Mouse (Mus musculus) ES-CJ7 (cell line): ENCODE results near the gene Arl4d.
A peak's percentile ranks its signal among the peaks of the same experiment; 100 is the strongest.

Experiments
- DNase-seq: peaks from one replicate; pipeline ENCODE4 v3.0.0; 2011; ENCODE audit warnings: low read depth, low spot score

Gene Arl4d

GRCm38 (mm10) chr11:101677655-101678054, 12.3 kb downstream of the Arl4d start:
- no peak for DNase-seq

- DNase-seq: no peak
These were observed 13.4 kb downstream of the Arl4d start for GRCm38 (mm10) chr11:101678770-101679169.

- peak; percentile 56 for DNase-seq
These were observed 14.6 kb downstream of the Arl4d start for GRCm38 (mm10) chr11:101679907-101680306.

GRCm38 (mm10) chr11:101680634-101681325, 15.4 kb downstream of the Arl4d start:
- DNase-seq: no peak

- peak; percentile 95 for DNase-seq
These were observed 16.6 kb downstream of the Arl4d start for GRCm38 (mm10) chr11:101681968-101682367.

- DNase-seq: peak; percentile 77
These were observed 17.1 kb downstream of the Arl4d start for GRCm38 (mm10) chr11:101682410-101682960.

- DNase-seq: no peak
These were observed 22.3 kb downstream of the Arl4d start for GRCm38 (mm10) chr11:101687351-101688301.

GRCm38 (mm10) chr11:101689701-101690113, 24.4 kb downstream of the Arl4d start:
- DNase-seq: peak; percentile 48

- DNase-seq: no peak
These were observed 25.0 kb downstream of the Arl4d start for GRCm38 (mm10) chr11:101690326-101690725.

GRCm38 (mm10) chr11:101695906-101696661, 30.7 kb downstream of the Arl4d start:
- peak; percentile 57 for DNase-seq

- DNase-seq: no peak
These were observed 32.0 kb downstream of the Arl4d start for GRCm38 (mm10) chr11:101697156-101697861.

GRCm38 (mm10) chr11:101698114-101698513, 32.8 kb downstream of the Arl4d start:
- DNase-seq: peak; percentile 56

GRCm38 (mm10) chr11:101699556-101699955, 34.2 kb downstream of the Arl4d start:
- no peak for DNase-seq

- no peak for DNase-seq
These were observed 34.6 kb downstream of the Arl4d start for GRCm38 (mm10) chr11:101699991-101700390.

GRCm38 (mm10) chr11:101700446-101700845, 35.1 kb downstream of the Arl4d start:
- DNase-seq: no peak

GRCm38 (mm10) chr11:101704081-101704480, 38.7 kb downstream of the Arl4d start:
- DNase-seq: no peak

GRCm38 (mm10) chr11:101706764-101707448, 41.6 kb downstream of the Arl4d start:
- no peak for DNase-seq

GRCm38 (mm10) chr11:101708482-101708881, 43.1 kb downstream of the Arl4d start:
- peak; percentile 75 for DNase-seq

GRCm38 (mm10) chr11:101712811-101713210, 47.5 kb downstream of the Arl4d start:
- DNase-seq: no peak

GRCm38 (mm10) chr11:101714012-101714411, 48.7 kb downstream of the Arl4d start:
- DNase-seq: no peak
